Mouse (Mus musculus): ENCODE measurements around the gene Hoxa9.

Gene Hoxa9

DNA sequence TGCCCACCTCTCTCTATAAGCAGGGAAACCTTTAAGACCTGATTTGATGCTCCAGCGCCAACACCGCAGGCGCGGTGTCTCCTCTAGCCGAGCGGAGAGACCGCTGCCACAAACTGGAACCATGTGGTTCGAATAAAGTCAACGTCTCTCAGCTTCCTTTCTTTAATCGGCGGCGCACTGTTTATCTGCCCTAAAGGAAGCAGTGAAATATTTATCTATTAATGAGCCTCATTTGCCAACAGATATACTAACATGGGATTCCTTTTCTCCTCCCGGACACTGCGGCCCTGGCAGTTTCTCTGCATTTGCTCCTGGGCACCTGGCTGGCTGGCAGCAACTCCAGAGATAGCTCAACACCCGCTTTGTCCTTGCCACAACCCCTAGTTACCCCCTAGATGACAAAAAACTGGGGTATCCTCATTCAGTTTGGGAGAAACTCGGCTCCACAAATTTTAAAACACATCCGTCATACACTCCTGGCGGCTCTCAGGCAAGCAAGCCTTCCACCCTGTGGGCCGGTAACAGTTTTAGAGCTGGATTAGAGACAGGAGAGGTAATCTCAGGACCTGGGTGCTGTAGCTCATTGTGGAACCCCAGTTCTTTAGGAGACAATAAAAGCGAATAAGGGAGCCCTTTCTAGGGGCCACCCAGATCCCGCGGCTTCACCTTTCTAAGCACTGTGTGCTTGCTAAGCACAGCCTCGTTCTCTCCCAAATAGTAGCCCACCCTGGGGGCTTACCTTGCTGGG lies 12.8 kb downstream of the Hoxa9 start:
- DNase-seq (ENCODE audit: extremely low read depth, low read depth, low spot score): no peak

GRCm38 (mm10) chr6:52217459-52217768 lies 13.5 kb downstream of the Hoxa9 start:
- no peak for DNase-seq (ENCODE audit: extremely low read depth, low read depth, low spot score)

DNA sequence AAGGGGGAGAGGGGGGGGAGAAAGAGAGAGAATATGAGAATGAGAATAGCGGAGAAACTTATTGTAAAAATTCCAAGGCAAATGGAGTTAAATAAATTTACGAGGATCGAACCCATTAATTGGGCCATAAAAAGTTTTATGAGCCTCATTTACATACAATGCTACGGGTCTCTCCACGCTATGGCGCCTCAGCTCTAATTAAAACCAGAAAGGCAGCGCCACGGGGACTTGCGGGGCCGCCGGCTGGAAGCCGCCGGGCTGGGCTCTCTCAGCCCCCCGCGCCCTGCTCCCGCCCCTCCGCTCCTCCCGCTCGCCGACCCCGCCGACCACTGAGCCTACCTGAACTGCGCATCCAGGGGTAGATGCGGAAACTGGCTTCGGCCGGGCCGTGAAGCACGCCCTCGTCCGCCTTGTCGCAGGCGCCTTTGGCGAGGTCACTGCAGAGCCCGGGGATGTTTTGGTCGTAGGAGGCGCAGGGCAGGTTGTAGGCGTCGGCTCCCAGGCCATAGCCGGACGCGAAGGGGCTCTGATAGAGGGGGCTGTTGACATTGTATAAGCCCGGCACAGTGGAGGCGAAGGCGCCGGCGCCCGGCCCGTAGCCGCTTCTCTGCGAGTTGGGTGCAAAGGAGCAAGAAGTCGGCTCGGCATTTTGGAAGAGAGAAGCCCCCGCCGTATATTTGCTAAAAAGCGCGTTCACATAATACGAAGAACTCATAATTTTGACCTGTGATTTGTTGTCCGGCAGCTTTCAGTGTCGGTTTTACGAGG lies 14.0 kb downstream of the Hoxa9 start:
- DNase-seq (ENCODE audit: extremely low read depth, low read depth, low spot score): no peak

DNA sequence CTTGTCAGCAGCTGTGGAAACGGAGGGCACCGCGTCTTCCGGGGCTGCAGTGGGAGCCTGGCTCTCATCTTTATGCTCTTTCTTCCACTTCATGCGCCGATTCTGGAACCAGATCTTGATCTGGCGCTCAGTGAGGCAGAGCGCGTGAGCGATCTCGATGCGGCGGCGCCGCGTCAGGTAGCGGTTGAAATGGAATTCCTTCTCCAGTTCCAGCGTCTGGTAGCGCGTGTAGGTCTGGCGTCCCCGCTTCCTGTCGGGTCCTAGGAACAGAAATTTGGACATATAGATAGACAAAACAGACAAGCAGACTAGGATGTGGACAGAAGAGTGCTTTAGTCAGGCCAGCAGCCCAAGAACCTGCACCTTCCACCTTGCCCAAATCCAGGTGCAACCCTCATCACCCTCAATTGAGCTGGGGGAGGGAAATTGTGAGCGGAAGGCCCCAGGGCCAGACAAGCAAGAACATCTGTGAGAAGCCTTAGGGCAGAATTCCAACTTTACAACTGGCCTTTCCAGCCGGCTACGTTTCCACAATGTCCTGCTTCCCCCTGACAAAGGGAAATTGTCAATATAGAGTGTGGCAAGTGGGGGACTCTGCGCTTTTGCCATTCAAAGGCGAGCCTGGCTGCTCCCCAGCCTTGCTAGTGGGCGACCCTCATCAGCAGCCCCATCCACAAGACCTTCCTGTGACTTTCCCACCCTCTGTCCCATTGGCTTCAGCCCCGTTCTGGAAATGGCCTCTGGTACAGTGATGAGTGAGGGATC lies 14.9 kb downstream of the Hoxa9 start:
- DNase-seq (ENCODE audit: extremely low read depth, low read depth, low spot score): no peak

DNA sequence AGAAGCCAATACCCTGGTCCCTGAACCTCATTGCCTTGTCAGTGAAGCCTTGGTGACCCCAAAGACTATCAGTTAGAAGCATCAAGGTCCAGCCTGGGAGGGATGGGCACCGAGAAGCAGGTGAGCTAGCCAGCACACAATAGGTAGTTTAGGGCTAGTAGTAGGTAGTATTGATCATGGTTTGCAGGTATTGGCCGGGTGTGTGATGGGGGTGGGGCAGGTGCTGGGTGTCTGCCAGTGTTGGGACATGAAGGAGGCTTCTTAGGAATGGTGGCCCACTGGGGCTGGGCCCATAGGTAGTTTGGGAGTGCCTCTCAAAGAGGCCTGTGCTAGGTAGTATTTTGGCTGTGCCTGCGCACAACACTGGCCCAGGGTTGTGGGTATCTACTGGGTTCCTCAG lies 15.8 kb downstream of the Hoxa9 start:
- no peak for DNase-seq (ENCODE audit: extremely low read depth, low read depth, low spot score)

DNA sequence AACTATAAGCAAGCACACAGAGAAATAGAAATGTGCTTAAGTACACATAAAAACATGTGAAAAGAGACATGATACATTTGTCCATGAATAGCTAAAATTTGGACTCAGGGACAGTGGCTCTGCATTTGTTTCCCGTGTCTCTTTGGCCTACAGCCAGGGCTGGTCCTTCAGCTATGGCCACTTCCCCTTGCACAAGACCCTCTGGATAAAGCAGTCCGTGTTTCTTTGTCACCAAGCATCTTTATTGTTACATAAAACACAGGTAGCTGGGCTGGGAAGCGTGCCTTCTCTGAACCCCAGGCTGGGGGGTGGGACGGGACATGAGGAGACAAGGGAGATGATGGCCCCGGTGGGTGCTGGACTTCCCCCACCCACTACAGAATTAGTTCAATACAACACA lies 16.6 kb downstream of the Hoxa9 start:
- DNase-seq (ENCODE audit: extremely low read depth, low read depth, low spot score): no peak

GRCm38 (mm10) chr6:52213119-52213986 lies 17.5 kb downstream of the Hoxa9 start, which contains the start of the genes Hoxa3 and Gm28308:
Gene Hoxa3, minus strand, starts transcription at chr6:52213336.
Gene Gm28308, minus strand, starts transcription at chr6:52213339.
- DNase-seq (ENCODE audit: extremely low read depth, low read depth, low spot score): no peak

DNA sequence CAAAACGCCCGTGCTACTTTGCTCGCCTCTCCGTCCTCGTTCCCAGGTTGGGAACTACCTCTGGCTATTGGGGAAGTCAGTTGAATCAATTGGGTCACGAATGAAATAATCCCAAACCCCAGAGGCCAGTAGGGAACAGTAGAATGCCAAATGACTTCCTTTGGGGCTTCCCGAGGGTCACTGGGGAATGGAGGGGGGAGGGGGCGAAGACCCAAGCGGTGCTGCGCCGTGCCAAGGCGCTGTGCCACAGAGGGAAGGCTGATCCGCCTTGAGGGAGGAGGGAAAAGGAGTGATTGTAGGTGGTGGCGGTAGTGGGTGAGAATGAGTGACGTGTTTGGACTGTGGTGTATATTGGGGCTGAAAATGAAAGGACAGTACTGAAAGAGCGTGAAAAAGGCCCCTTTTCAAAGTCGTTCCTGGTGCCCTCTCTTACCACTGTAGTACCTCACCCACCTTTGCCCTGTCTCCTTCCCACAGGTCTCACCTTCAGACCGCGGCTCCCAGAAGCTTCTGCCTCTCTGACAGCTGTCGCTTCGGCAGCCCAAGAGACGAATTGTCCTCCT lies 18.3 kb downstream of the Hoxa9 start:
- no peak for DNase-seq (ENCODE audit: extremely low read depth, low read depth, low spot score)

- no peak for DNase-seq (ENCODE audit: extremely low read depth, low read depth, low spot score)
These were observed 18.9 kb downstream of the Hoxa9 start for GRCm38 (mm10) chr6:52211961-52212360.

GRCm38 (mm10) chr6:52211170-52211935 lies 19.5 kb downstream of the Hoxa9 start:
- DNase-seq (ENCODE audit: extremely low read depth, low read depth, low spot score): no peak

DNA sequence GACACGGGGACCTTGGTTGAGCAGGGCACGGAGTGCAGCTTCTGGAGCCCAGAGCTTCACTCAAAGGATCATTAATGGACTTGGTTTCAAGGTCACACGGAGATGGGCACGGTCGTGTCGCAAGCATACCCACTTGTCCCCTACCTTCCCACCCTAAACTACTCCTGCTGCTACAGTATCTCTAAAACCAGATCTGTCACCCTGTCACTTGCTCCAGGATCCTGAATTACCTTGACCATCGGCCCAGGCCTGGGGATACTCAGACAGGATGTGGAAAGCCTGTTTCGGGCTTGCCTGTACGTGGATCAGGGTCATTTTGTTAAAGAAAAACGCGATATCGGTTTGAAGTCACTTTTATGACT lies 21.2 kb downstream of the Hoxa9 start:
- DNase-seq (ENCODE audit: extremely low read depth, low read depth, low spot score): no peak

DNA sequence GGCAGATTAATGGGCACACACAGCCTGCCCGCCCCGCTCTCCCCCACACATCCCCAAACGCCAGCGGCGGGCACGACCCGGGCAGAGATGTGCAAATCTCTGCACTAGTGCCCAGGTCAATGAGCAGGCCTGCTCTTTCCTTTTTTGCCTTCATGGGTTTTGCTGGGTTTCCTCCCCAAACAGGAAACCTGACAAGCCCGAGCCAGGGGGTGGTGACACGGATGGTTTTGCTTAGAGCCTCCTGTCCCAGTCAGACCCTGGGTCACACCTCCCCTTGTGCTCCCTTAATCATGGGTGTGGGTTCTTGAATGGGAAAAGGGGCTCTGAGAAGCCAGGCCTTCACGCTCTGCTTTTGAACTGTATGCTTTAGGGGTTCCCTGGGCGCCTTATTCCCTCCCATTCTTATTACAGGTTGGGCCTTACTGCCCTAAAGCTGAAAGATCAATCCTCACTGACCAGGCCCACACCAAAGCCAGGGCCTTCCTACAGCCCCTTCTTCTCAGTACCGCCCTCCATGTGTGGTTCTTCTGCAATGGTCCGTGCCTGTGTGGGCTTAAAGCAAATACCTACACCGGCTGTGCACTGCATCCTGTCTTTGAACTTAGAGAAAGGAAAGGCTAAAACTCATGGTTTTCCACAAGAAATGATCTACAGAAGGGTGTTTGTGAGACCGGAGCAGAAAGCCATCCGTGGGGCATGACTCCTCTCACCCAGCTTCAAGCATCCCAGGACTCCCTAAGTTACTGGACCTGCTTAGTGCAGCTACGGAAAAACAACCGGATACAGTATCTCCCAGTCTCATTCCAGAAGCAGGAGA lies 21.8 kb downstream of the Hoxa9 start:
- DNase-seq (ENCODE audit: extremely low read depth, low read depth, low spot score): no peak

DNA sequence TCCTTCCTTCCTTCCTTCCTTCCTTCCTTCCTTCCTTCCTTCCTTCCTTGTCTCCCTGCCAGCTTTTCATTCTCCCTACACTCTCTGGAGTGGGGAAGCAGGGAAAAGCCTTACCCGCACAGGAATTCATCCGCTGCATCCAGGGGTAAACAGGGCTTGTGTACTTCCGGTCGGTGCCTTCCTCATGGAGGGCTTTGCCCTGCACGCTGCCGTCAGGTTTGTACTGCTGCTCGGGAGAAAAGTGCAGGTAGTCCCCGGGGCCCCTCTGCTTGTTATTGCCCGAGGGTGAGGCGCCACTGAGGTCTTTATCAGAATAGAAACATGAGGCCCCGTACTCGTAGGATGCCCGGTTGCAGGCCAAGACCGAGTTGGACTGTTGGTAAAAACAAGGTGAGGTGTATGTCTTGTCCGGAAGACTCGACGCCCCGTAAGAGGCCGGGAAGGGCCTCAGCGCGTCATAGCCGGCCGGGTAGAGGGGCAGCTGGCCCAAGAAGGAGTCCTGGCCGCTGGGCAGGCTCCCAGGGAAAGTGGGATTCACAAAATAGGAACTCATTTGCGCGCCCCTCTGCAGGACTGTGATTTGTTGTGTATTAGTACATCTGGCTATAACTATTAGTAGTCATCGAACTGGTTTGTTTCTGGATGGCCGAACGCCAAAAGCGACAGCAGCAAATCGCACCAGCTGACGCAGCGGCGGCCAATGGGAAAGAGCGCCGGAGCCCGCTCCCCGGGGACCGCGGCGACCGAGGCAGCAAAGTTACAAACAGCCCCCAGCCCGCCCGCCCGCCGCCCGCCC lies 22.6 kb downstream of the Hoxa9 start, which contains the start of gene Hoxa6:
Gene Hoxa6 (minus strand): TSS at position 651 of the 796 bp plus-strand sequence.
- no peak for DNase-seq (ENCODE audit: extremely low read depth, low read depth, low spot score)

DNA sequence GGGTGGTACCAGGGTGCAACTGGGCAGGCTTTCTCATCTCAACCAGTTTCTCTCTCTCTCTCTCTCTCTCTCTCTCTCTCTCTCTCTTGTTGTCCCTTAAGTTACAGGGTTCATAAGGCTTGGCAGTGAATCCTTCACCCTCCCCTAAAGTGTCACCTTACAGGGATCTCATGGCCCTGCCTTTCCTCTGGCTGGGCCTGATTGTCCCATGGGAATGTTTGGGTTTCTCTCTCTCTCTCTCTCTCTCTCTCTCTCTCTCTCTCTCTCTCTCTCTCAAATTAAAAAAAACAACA lies 23.3 kb downstream of the Hoxa9 start:
- no peak for DNase-seq (ENCODE audit: extremely low read depth, low read depth, low spot score)

- DNase-seq (ENCODE audit: extremely low read depth, low read depth, low spot score): no peak
These were observed 23.8 kb downstream of the Hoxa9 start for GRCm38 (mm10) chr6:52206882-52207683.

DNA sequence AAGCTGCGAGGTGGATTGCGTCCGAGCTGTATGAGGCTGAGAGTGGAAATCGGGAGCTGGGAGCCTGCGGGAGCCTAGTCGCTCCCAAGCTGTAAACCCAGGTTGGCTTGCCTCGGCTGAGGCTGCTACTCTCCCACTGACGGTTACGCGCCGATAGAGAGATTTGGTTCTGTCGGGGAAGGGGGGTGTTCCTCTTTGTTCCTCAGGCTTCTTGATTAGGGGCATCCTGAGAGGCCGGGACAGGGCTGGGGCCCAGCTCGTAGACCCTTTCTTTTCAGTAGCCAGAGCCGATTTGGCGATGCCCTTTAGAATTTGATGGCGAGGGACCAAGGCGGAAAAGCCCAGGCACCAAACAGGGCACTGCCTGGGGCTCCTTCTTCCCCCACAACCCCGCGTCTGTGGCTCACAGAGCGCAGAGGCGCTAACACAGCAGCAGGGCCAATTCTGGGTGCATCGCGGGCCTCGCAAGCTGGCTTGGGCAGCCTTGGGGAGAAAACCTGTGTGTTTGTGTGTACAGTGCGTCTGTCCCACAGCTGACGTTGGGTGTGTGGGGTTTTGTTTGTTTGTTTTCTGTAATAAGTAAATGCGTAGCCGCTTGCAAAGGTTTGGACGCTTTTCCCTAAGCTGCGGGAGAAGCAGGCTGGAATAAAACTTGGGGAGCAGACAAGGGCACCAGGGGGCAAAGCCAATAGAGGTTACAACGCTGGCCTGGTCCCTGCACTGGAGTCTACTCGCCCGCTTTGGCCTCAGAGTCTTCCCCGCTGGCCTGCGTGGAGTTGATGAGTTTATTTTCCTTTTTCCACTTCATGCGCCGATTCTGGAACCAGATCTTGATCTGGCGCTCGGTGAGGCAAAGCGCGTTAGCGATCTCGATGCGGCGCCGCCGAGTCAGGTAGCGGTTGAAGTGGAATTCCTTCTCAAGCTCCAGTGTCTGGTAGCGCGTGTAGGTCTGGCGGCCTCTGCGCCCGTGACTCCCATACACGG lies 25.0 kb downstream of the Hoxa9 start:
- no peak for DNase-seq (ENCODE audit: extremely low read depth, low read depth, low spot score)

Measured in fat pad, adult 2 months (tissue).